Mouse (Mus musculus) hindbrain, embryonic 16.5 days (tissue): ENCODE results near the gene Speer4f1. TPM values are rescaled to one million over a fixed set of nuclear protein-coding genes. Genes with fewer than 3 reads are reported as not detected.
"Not testable (repeated sequence)": the region's sequence is repeated elsewhere in the genome, so short reads cannot be mapped to it uniquely, and the experiment has no call there.

ENCODE experiments used
- ATAC-seq: fragments of 200-750 bp; cut with Nextera tagmentation; 2 replicates; pipeline ENCODE4 v1.8.0; 2017; ENCODE audit warnings: moderate TSS enrichment, moderate library complexity
- H3K27ac ChIP-seq: fragments of 300-500 bp; sonication (generic); 2 replicates; pipeline ENCODE4 v1.5.1; 2014; ENCODE audit warnings: low read depth, mild to moderate bottlenecking, control low read depth, low read length, moderate library complexity
- H3K27me3 ChIP-seq: fragments of 300-500 bp; sonication (generic); replicated peaks from 2 replicates; pipeline ENCODE4 v1.6.1; 2014; ENCODE audit warnings: low read length; ENCODE audit not compliant: control insufficient read depth, insufficient read depth
- H3K36me3 ChIP-seq: fragments of 300-500 bp; sonication (generic); 2 replicates; pipeline ENCODE4 v1.6.1; 2014; ENCODE audit warnings: mild to moderate bottlenecking, low read length, moderate library complexity, mixed read lengths; ENCODE audit not compliant: control insufficient read depth, insufficient read depth
- H3K4me1 ChIP-seq: fragments of 300-500 bp; sonication (generic); 2 replicates; pipeline ENCODE4 v1.6.1; 2014; ENCODE audit warnings: low read depth, low read length; ENCODE audit not compliant: control insufficient read depth, insufficient read depth
- H3K4me2 ChIP-seq: fragments of 300-500 bp; sonication (generic); 2 replicates; pipeline ENCODE4 v1.6.1; 2014; ENCODE audit warnings: mild to moderate bottlenecking, low read length, control low read depth, moderate library complexity
- H3K4me3 ChIP-seq: fragments of 300-500 bp; sonication (generic); 2 replicates; pipeline ENCODE4 v1.5.1; 2014; ENCODE audit warnings: mild to moderate bottlenecking, low read length, control low read depth, moderate library complexity
- H3K9ac ChIP-seq: fragments of 300-500 bp; sonication (generic); 2 replicates; pipeline ENCODE4 v1.6.1; 2014; ENCODE audit warnings: low read depth, mild to moderate bottlenecking, control low read depth, low read length, moderate library complexity
- H3K9me3 ChIP-seq: fragments of 300-500 bp; sonication (generic); 2 replicates; pipeline ENCODE4 v1.6.1; 2014; ENCODE audit warnings: mild to moderate bottlenecking, low read length, moderate library complexity; ENCODE audit not compliant: control insufficient read depth
- whole genome bisulfite sequencing: fragments of 180-500 bp; shearing (Covaris S2); extraction: QIAGEN DNeasy Blood & Tissue Kit; methylation state at CpG from one replicate; pipeline ENCODE4 v1.1.7; 2014; 5-methylcytosine and 5-hydroxymethylcytosine counted together
- polyA plus RNA-seq: library from polyadenylated mRNA; unstranded; fragments of >200 nt; fragmentation: Nextera tagmentation; extraction: Ambion mirVana; gene quantifications from 2 replicates; pipeline ENCODE4 v1.2.1, GENCODE M21; 2015

The Speer4f1 gene
- not detected in 2 replicates for polyA plus RNA-seq

GRCm38 (mm10) chr5:17475798-17476197 is at the start of gene Speer4f1:
Speer4f1 (plus strand) TSS chr5:17476098.
- H3K27me3 ChIP-seq, H3K9ac ChIP-seq, H3K27ac ChIP-seq, H3K4me2 ChIP-seq, H3K4me1 ChIP-seq, H3K9me3 ChIP-seq, ATAC-seq, H3K36me3 ChIP-seq, H3K4me3 ChIP-seq: not testable (repeated sequence)
- WGBS = 90% methylated on average over 1 of the region's 1 CpGs

- no peak overlapping the region for H3K4me2 ChIP-seq
Observed at GRCm38 (mm10) chr5:17426930-17427329, 49.0 kb upstream of the Speer4f1 start.

GRCm38 (mm10) chr5:17434721-17435120 is 41.2 kb upstream of the Speer4f1 start:
- H3K27me3 ChIP-seq = no peaks in the 10 kb centered on the region
- no peak overlapping the region for H3K9ac ChIP-seq
- 50% methylated on average over 3 of the region's 3 CpGs for WGBS
- H3K27ac ChIP-seq = no peak overlapping the region
- H3K4me1 ChIP-seq = no peaks in the 10 kb centered on the region
- no peak overlapping the region for H3K4me3 ChIP-seq
- ATAC-seq = no peak
- no peaks in the 10 kb centered on the region for H3K9me3 ChIP-seq
- no peaks in the 10 kb centered on the region for H3K36me3 ChIP-seq
- no peak overlapping the region for H3K4me2 ChIP-seq

More at GRCm38 (mm10) chr5:17426930-17427329, 49.0 kb upstream of the Speer4f1 start:
- Histone ChIP-seq H3K36me3 (no peaks in the 10 kb centered on the region), H3K27me3 (no peaks in the 10 kb centered on the region), H3K9me3 (no peaks in the 10 kb centered on the region), H3K4me3 (no peak overlapping the region), H3K9ac (no peak overlapping the region), H3K4me1 (no peaks in the 10 kb centered on the region), H3K27ac (no peak overlapping the region)
- WGBS = 70% methylated on average over 1 of the region's 1 CpGs
- no peak for ATAC-seq

- Histone ChIP-seq H3K27ac (no peak overlapping the region), H3K27me3 (no peaks in the 10 kb centered on the region)
- WGBS = 11% methylated on average over 2 of the region's 2 CpGs
Observed at GRCm38 (mm10) chr5:17436209-17436608, 39.7 kb upstream of the Speer4f1 start.

GRCm38 (mm10) chr5:17439487-17440102 is 36.3 kb upstream of the Speer4f1 start:
- no peak overlapping the region for H3K27ac ChIP-seq
- no peak for ATAC-seq
- no peaks in the 10 kb centered on the region for H3K27me3 ChIP-seq
- no peaks in the 10 kb centered on the region for H3K36me3 ChIP-seq
- no peaks in the 10 kb centered on the region for H3K9me3 ChIP-seq
- H3K4me2 ChIP-seq = no peak overlapping the region
- no peak overlapping the region for H3K9ac ChIP-seq
- no peaks in the 10 kb centered on the region for H3K4me1 ChIP-seq
- no peak overlapping the region for H3K4me3 ChIP-seq

More at GRCm38 (mm10) chr5:17436209-17436608, 39.7 kb upstream of the Speer4f1 start:
- H3K4me3 ChIP-seq = no peak overlapping the region
- H3K9ac ChIP-seq = no peak overlapping the region
- no peaks in the 10 kb centered on the region for H3K4me1 ChIP-seq
- no peaks in the 10 kb centered on the region for H3K36me3 ChIP-seq
- H3K4me2 ChIP-seq = no peak overlapping the region
- no peaks in the 10 kb centered on the region for H3K9me3 ChIP-seq
- no peak for ATAC-seq

- no peaks in the 10 kb centered on the region for H3K9me3 ChIP-seq
- H3K27ac ChIP-seq = no peak overlapping the region
- H3K9ac ChIP-seq = no peak overlapping the region
- H3K27me3 ChIP-seq = no peaks in the 10 kb centered on the region
- no peak for ATAC-seq
- 90% methylated on average over 5 of the region's 5 CpGs for WGBS
- H3K36me3 ChIP-seq = no peaks in the 10 kb centered on the region
- H3K4me3 ChIP-seq = no peak overlapping the region
- no peaks in the 10 kb centered on the region for H3K4me1 ChIP-seq
- no peak overlapping the region for H3K4me2 ChIP-seq
Observed at GRCm38 (mm10) chr5:17454059-17454458, 21.8 kb upstream of the Speer4f1 start.

GRCm38 (mm10) chr5:17454952-17455586 is 20.8 kb upstream of the Speer4f1 start:
- no peaks in the 10 kb centered on the region for H3K4me1 ChIP-seq
- no peaks in the 10 kb centered on the region for H3K36me3 ChIP-seq
- no peaks in the 10 kb centered on the region for H3K27me3 ChIP-seq
- no peak overlapping the region for H3K4me3 ChIP-seq
- H3K4me2 ChIP-seq = no peak overlapping the region
- no peak for ATAC-seq
- no peak overlapping the region for H3K27ac ChIP-seq
- no peaks in the 10 kb centered on the region for H3K9me3 ChIP-seq
- WGBS = 75% methylated on average over 6 of the region's 6 CpGs
- no peak overlapping the region for H3K9ac ChIP-seq

GRCm38 (mm10) chr5:17456671-17457070 is 19.2 kb upstream of the Speer4f1 start:
- ATAC-seq = no peak
- Histone ChIP-seq H3K36me3 (no peaks in the 10 kb centered on the region), H3K9ac (no peak overlapping the region), H3K4me2 (no peak overlapping the region), H3K4me1 (no peaks in the 10 kb centered on the region), H3K27ac (no peak overlapping the region), H3K4me3 (no peak overlapping the region), H3K9me3 (no peaks in the 10 kb centered on the region), H3K27me3 (no peaks in the 10 kb centered on the region)
- WGBS = 88% methylated on average over 3 of the region's 3 CpGs

- not testable (repeated sequence) for H3K4me1 ChIP-seq, H3K9me3 ChIP-seq, ATAC-seq, H3K4me3 ChIP-seq, H3K4me2 ChIP-seq, H3K27me3 ChIP-seq, H3K36me3 ChIP-seq, H3K27ac ChIP-seq, H3K9ac ChIP-seq
- 72% methylated on average over 4 of the region's 4 CpGs for WGBS
Observed at GRCm38 (mm10) chr5:17468120-17468519, 7.8 kb upstream of the Speer4f1 start.
